Mouse (Mus musculus) ES-E14 (cell line): Measurements from ENCODE around the gene Pnpla5. TPM values are rescaled to one million over a fixed set of nuclear protein-coding genes. Genes with fewer than 3 reads are reported as not detected.

Source experiments
- DNase-seq: peaks from one replicate; pipeline ENCODE4 v3.0.0-alpha.2; 2013; ENCODE audit warnings: low read depth, low spot score
- H3K27ac ChIP-seq: 2 replicates; pipeline ENCODE4 v1.5.1; 2012; ENCODE audit warnings: low read depth, mild to moderate bottlenecking, low read length, moderate library complexity, mixed read lengths; ENCODE audit not compliant: poor library complexity, insufficient read depth, severe bottlenecking
- H3K36me3 ChIP-seq: 2 replicates; pipeline ENCODE4 v1.6.1; 2012; ENCODE audit warnings: mild to moderate bottlenecking, low read length, moderate library complexity, mixed read lengths; ENCODE audit not compliant: control insufficient read depth, poor library complexity, insufficient read depth, severe bottlenecking
- H3K4me1 ChIP-seq, 2 experiments: fragments of 150-350 bp in 1 of 2; sonication (generic) in 1 of 2; 2 replicates each; pipeline ENCODE4 v1.6.1; 2012; ENCODE audit warnings: low read length in 2 of 2, mild to moderate bottlenecking in 1 of 2, mixed read lengths in 1 of 2; ENCODE audit not compliant: control insufficient read depth in 2 of 2, insufficient read depth in 2 of 2, poor library complexity in 1 of 2
- H3K4me3 ChIP-seq, 2 experiments: fragments of 150-350 bp in 1 of 2; sonication (generic) in 1 of 2; 2 replicates each; pipeline ENCODE4 v1.5.1; 2012; ENCODE audit warnings: low read length in 2 of 2, low read depth in 1 of 2, mild to moderate bottlenecking in 1 of 2, mixed read lengths in 1 of 2; ENCODE audit not compliant: insufficient read depth in 1 of 2, poor library complexity in 1 of 2, severe bottlenecking in 1 of 2
- H3K9ac ChIP-seq: 2 replicates; pipeline ENCODE4 v1.6.1; 2012; ENCODE audit warnings: low read depth, mild to moderate bottlenecking, low read length, mixed read lengths; ENCODE audit not compliant: poor library complexity, insufficient read depth, severe bottlenecking
- H3K9me3 ChIP-seq: fragments of 150-350 bp; sonication (generic); 2 replicates; pipeline ENCODE4 v1.6.1; 2012; ENCODE audit warnings: low read depth, mild to moderate bottlenecking, low read length; ENCODE audit not compliant: control insufficient read depth, insufficient read depth
- CHD2 ChIP-seq: IDR thresholded peaks from 2 replicates; pipeline ENCODE4 v1.6.1; 2014; ENCODE audit warnings: mild to moderate bottlenecking, low read depth, low read length, inconsistent platforms
- HCFC1 ChIP-seq: IDR thresholded peaks from 2 replicates; pipeline ENCODE4 v1.6.1; 2012; ENCODE audit warnings: low read length, inconsistent platforms, borderline replicate concordance; ENCODE audit not compliant: insufficient read depth
- MAFK ChIP-seq: IDR thresholded peaks from 2 replicates; pipeline ENCODE4 v1.6.1; 2014; ENCODE audit warnings: mild to moderate bottlenecking, low read depth, low read length, inconsistent platforms; ENCODE audit not compliant: insufficient read depth
- ZC3H11A ChIP-seq: IDR thresholded peaks from 2 replicates; pipeline ENCODE4 v1.6.1; 2012; ENCODE audit warnings: low read depth, mild to moderate bottlenecking, inconsistent platforms, low read length, borderline replicate concordance
- ZNF384 ChIP-seq: IDR thresholded peaks from 2 replicates; pipeline ENCODE4 v1.6.1; 2012; ENCODE audit warnings: low read depth, low read length, inconsistent platforms
- in situ Hi-C, 2 experiments: fragments of 600-800 bp; cut with MboI; formaldehyde crosslinking; loops; one replicate each; pipeline ENCODE4 v1.15.1; 2025; ENCODE audit warnings: low sequenced_read_pairs in 2 of 2, inconsistent platforms in 1 of 2; ENCODE audit not compliant: unreplicated experiment in 2 of 2
- total RNA-seq: library from RNA; depleted of rRNA; stranded (reverse); fragments of 300-350 nt; gene quantifications from 2 replicates; pipeline ENCODE4 v1.2.3, GENCODE M21; 2012

Gene Pnpla5
- total RNA-seq, 1 experiment, result 0.13 TPM

GRCm38 (mm10) chr15:84086775-84087174 lies 36.2 kb downstream of the Pnpla5 start:
- peaks cover 0 to 14% of the 10 kb centered on the region in 2 experiments; a peak in 2 of 4 replicates for H3K4me1 ChIP-seq
- in situ Hi-C loops, result no loop called here
- peaks cover 8% of the 10 kb centered on the region; the same call in 1 of the 2 replicates for H3K36me3 ChIP-seq
- peak; percentile 59 for DNase-seq
- no peaks in the 10 kb centered on the region for H3K9me3 ChIP-seq
- H3K27ac ChIP-seq, result no peak overlapping the region
- H3K4me3 ChIP-seq, result no peak overlapping the region
- H3K9ac ChIP-seq, result no peak overlapping the region
- TF ChIP-seq ZNF384, result no peak

GRCm38 (mm10) chr15:84086364-84086763 lies 36.6 kb downstream of the Pnpla5 start:
- Histone ChIP-seq H3K36me3 (peaks cover 8% of the 10 kb centered on the region; the same call in 1 of the 2 replicates), H3K9ac (no peak overlapping the region), H3K4me3 (no peak overlapping the region), H3K27ac (no peak overlapping the region), H3K4me1 (peaks cover 0 to 14% of the 10 kb centered on the region in 2 experiments; a peak in 2 of 4 replicates), H3K9me3 (no peaks in the 10 kb centered on the region)
- TF ChIP-seq MAFK (no peak), HCFC1 (no peak)
- in situ Hi-C loops, result no loop called here
- DNase-seq, result no peak

- no peaks in the 10 kb centered on the region for H3K9me3 ChIP-seq
- no peak overlapping the region for H3K4me3 ChIP-seq
- DNase-seq, result no peak
- TF ChIP-seq ZC3H11A, result no peak
- TF ChIP-seq MAFK, result no peak
- TF ChIP-seq CHD2, result no peak
- no peak for TF ChIP-seq HCFC1
- TF ChIP-seq ZNF384, result no peak
- H3K36me3 ChIP-seq, result peaks cover 15% of the 10 kb centered on the region; the same call in 1 of the 2 replicates
- in situ Hi-C loops, result no loop called here
- H3K4me1 ChIP-seq, result peaks cover 0 to 3% of the 10 kb centered on the region in 2 experiments; a peak in 1 of 4 replicates
- H3K9ac ChIP-seq, result no peak overlapping the region
- no peak overlapping the region for H3K27ac ChIP-seq
These were observed 42.9 kb downstream of the Pnpla5 start for GRCm38 (mm10) chr15:84080069-84080468.

GRCm38 (mm10) chr15:84079519-84079918 lies 43.5 kb downstream of the Pnpla5 start:
- in situ Hi-C loops, result no loop called here
- H3K27ac ChIP-seq, result no peak overlapping the region
- no peak for DNase-seq
- H3K9ac ChIP-seq, result no peak overlapping the region
- peaks cover 0 to 6% of the 10 kb centered on the region in 2 experiments; a peak in 1 of 4 replicates for H3K4me1 ChIP-seq
- no peaks in the 10 kb centered on the region for H3K9me3 ChIP-seq
- 0 out of 2 replicates have a peak, but pooled peaks cover 11% of the 10 kb centered on the region for H3K36me3 ChIP-seq
- TF ChIP-seq CHD2, result no peak
- TF ChIP-seq ZC3H11A, result no peak
- TF ChIP-seq HCFC1, result no peak
- TF ChIP-seq MAFK, result no peak
- TF ChIP-seq ZNF384, result no peak
- H3K4me3 ChIP-seq, result no peak overlapping the region

- Histone ChIP-seq H3K27ac (no peak overlapping the region), H3K4me1 (peaks cover 0 to 8% of the 10 kb centered on the region in 2 experiments; a peak in 1 of 4 replicates), H3K36me3 (0 out of 2 replicates have a peak, but pooled peaks cover 11% of the 10 kb centered on the region), H3K9ac (no peak overlapping the region), H3K9me3 (no peaks in the 10 kb centered on the region), H3K4me3 (no peak overlapping the region)
- in situ Hi-C loops, result no loop called here
- no peak for TF ChIP-seq HCFC1
- TF ChIP-seq ZNF384, result no peak
- TF ChIP-seq ZC3H11A, result no peak
- no peak for TF ChIP-seq MAFK
- no peak for TF ChIP-seq CHD2
- no peak for DNase-seq
These were observed 44.3 kb downstream of the Pnpla5 start for GRCm38 (mm10) chr15:84078667-84079066.
